Mouse (Mus musculus) bone marrow, adult 2 months (tissue): ENCODE measurements around the gene Zbtb32. TPM values are rescaled to one million over a fixed set of nuclear protein-coding genes. Genes with fewer than 3 reads are reported as not detected.

Experiments
- H3K27ac ChIP-seq: fragments of 200-500 bp; 2 replicates; pipeline ENCODE4 v1.5.1; 2012; ENCODE audit warnings: low read depth, mild to moderate bottlenecking, control low read depth, inconsistent platforms, low read length; ENCODE audit not compliant: control insufficient read depth, poor library complexity, insufficient read depth
- H3K4me1 ChIP-seq: fragments of 200-500 bp; 2 replicates; pipeline ENCODE4 v1.6.1; 2011; ENCODE audit warnings: low read length; ENCODE audit not compliant: control insufficient read depth, insufficient read depth
- H3K4me3 ChIP-seq: fragments of 200-500 bp; replicated peaks from 2 replicates; pipeline ENCODE3; 2011; ENCODE audit warnings: mild to moderate bottlenecking, low read depth, low read length, control low read depth; ENCODE audit not compliant: control insufficient read depth
- CTCF ChIP-seq: fragments of 200-500 bp; IDR thresholded peaks from 2 replicates; pipeline ENCODE4 v1.5.1; 2011; ENCODE audit warnings: low read length, control low read depth; ENCODE audit not compliant: control insufficient read depth, insufficient read depth
- POLR2A ChIP-seq: fragments of 200-500 bp; IDR thresholded peaks from 2 replicates; pipeline ENCODE4 v1.6.1; 2011; ENCODE audit warnings: low read depth, mild to moderate bottlenecking, control low read depth, low read length, borderline replicate concordance; ENCODE audit not compliant: control insufficient read depth
- WGBS: fragments of 180-500 bp; shearing (Covaris S2); methylation state at CpG from one replicate; pipeline ENCODE4 v1.1.7; 2018; 5-methylcytosine and 5-hydroxymethylcytosine counted together
- polyA plus RNA-seq: library from polyadenylated mRNA; stranded (reverse); fragments of >200 nt; gene quantifications from 2 replicates; pipeline ENCODE4 v1.2.4, GENCODE M21; 2011; ENCODE audit warnings: low replicate concordance; ENCODE audit not compliant: missing spikeins, insufficient read depth, insufficient read length

Zbtb32 gene
- polyA plus RNA-seq, 1 experiment = 3.1 TPM

GRCm38 (mm10) chr7:30625530-30626384 is 27.0 kb upstream of the Zbtb32 start, which contains the start of gene Cox6b1:
Cox6b1 (minus strand) TSS chr7:30626151.
- Histone ChIP-seq H3K4me1 (no peaks in the 10 kb centered on the region), H3K27ac (peak within 1 kb of the TSS; percentile 32; the same call in 1 of the 2 replicates), H3K4me3 (peak within 1 kb of the TSS; percentile 94)
- 1% methylated on average over 44 of the region's 44 CpGs for whole genome bisulfite sequencing
- TF ChIP-seq POLR2A (peak; percentile 56; the same call in 1 of the 2 replicates), CTCF (no peak)

- 84% methylated on average over 3 of the region's 3 CpGs for WGBS
- Histone ChIP-seq H3K4me3 (no peak overlapping the region), H3K27ac (no peak overlapping the region), H3K4me1 (no peaks in the 10 kb centered on the region)
- no peak for TF ChIP-seq POLR2A
- peak; percentile 45 for TF ChIP-seq CTCF
Measured at GRCm38 (mm10) chr7:30619202-30619601, 20.5 kb upstream of the Zbtb32 start.

GRCm38 (mm10) chr7:30618658-30619057 is 19.9 kb upstream of the Zbtb32 start:
- H3K4me3 ChIP-seq = no peak overlapping the region
- 91% methylated on average over 9 of the region's 9 CpGs for WGBS
- no peak overlapping the region for H3K27ac ChIP-seq
- TF ChIP-seq CTCF (no peak), POLR2A (no peak)
- no peaks in the 10 kb centered on the region for H3K4me1 ChIP-seq

GRCm38 (mm10) chr7:30615049-30615760 is 16.5 kb upstream of the Zbtb32 start:
- Histone ChIP-seq H3K27ac (no peak overlapping the region), H3K4me1 (no peaks in the 10 kb centered on the region), H3K4me3 (no peak overlapping the region)
- WGBS = 63% methylated on average over 5 of the region's 5 CpGs
- TF ChIP-seq CTCF = no peak
- TF ChIP-seq POLR2A = no peak

GRCm38 (mm10) chr7:30614454-30614853 is 15.7 kb upstream of the Zbtb32 start:
- Histone ChIP-seq H3K27ac (no peak overlapping the region), H3K4me3 (no peak overlapping the region), H3K4me1 (no peaks in the 10 kb centered on the region)
- TF ChIP-seq POLR2A = no peak
- no peak for TF ChIP-seq CTCF
- WGBS = 41% methylated on average over 2 of the region's 2 CpGs

- TF ChIP-seq POLR2A = no peak
- TF ChIP-seq CTCF = peak; percentile 78
- Histone ChIP-seq H3K4me1 (no peaks in the 10 kb centered on the region), H3K4me3 (no peak overlapping the region), H3K27ac (no peak overlapping the region)
- 18% methylated on average over 14 of the region's 14 CpGs for WGBS
Measured at GRCm38 (mm10) chr7:30613529-30614112, 14.9 kb upstream of the Zbtb32 start.

GRCm38 (mm10) chr7:30612654-30613402 is 14.1 kb upstream of the Zbtb32 start, which contains the start of gene Upk1a:
Upk1a (minus strand) TSS chr7:30612847.
- no peak within 1 kb of the TSS for H3K4me3 ChIP-seq
- TF ChIP-seq CTCF (no peak), POLR2A (no peak)
- H3K27ac ChIP-seq = no peak within 1 kb of the TSS
- no peaks in the 10 kb centered on the region for H3K4me1 ChIP-seq
- 70% methylated on average over 8 of the region's 8 CpGs for WGBS

- H3K4me3 ChIP-seq = no peak overlapping the region
- H3K4me1 ChIP-seq = no peaks in the 10 kb centered on the region
- WGBS = 65% methylated on average over 7 of the region's 7 CpGs
- no peak overlapping the region for H3K27ac ChIP-seq
- no peak for TF ChIP-seq CTCF
- no peak for TF ChIP-seq POLR2A
Measured at GRCm38 (mm10) chr7:30610043-30610442, 11.3 kb upstream of the Zbtb32 start.
